Mouse (Mus musculus): ENCODE data around the gene Bpifc. TPM values are rescaled to one million over a fixed set of nuclear protein-coding genes. Genes with fewer than 3 reads are reported as not detected.
"Not testable (repeated sequence)": the region's sequence is repeated elsewhere in the genome, so short reads cannot be mapped to it uniquely, and the experiment has no call there.

Bpifc gene
- polyA plus RNA-seq, 1 experiment from 2014 or later = not detected

GRCm38 (mm10) chr10:86044066-86044465 is 32.4 kb upstream of the Bpifc start:
- Histone ChIP-seq H3K9me3 (replicated peaks; ENCODE audit: control insufficient read depth, low read length, poor library complexity, severe bottlenecking) (no peaks in the 10 kb centered on the region), H3K4me1 (ENCODE audit: control insufficient read depth, insufficient read depth, low read length) (no peaks in the 10 kb centered on the region), H3K4me2 (ENCODE audit: low read length) (no peak overlapping the region), H3K27me3 (ENCODE audit: control insufficient read depth, insufficient read depth, low read depth, low read length) (no peaks in the 10 kb centered on the region), H3K36me3 (ENCODE audit: control insufficient read depth, insufficient read depth, low read length) (no peaks in the 10 kb centered on the region), H3K27ac (ENCODE audit: low read length) (no peak overlapping the region), H3K4me3 (ENCODE audit: low read depth, low read length) (no peak overlapping the region), H3K9ac (ENCODE audit: low read depth, low read length) (no peak overlapping the region)
- 74% methylated on average over 8 of the region's 8 CpGs for WGBS
- no peak for ATAC-seq

DNA sequence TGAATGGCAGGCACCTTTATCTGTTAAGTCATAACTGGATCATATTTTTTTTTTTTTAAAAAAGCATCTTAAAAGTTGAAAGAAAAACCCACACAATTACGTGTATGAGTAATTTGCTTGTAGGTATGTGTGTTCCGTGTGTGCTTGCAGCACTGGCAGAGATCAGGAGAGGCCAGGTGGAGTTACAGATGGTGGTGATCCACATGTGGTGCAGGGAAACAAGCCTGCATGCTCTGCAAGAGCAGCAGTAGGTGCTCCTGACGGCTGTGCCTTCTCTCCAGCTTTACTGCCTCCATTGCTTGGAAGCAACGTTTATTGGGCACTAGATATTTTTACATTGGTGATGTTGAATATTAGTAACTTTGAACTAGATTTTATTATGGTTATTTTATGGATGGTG is 32.0 kb upstream of the Bpifc start:
- H3K27ac ChIP-seq (ENCODE audit: low read length) = no peak overlapping the region
- H3K9me3 ChIP-seq (replicated peaks; ENCODE audit: control insufficient read depth, low read length, poor library complexity, severe bottlenecking) = no peaks in the 10 kb centered on the region
- H3K9ac ChIP-seq (ENCODE audit: low read depth, low read length) = no peak overlapping the region
- 74% methylated on average over 4 of the region's 4 CpGs for WGBS
- no peaks in the 10 kb centered on the region for H3K36me3 ChIP-seq (ENCODE audit: control insufficient read depth, insufficient read depth, low read length)
- no peaks in the 10 kb centered on the region for H3K4me1 ChIP-seq (ENCODE audit: control insufficient read depth, insufficient read depth, low read length)
- no peak overlapping the region for H3K4me3 ChIP-seq (ENCODE audit: low read depth, low read length)
- ATAC-seq = no peak
- H3K27me3 ChIP-seq (ENCODE audit: control insufficient read depth, insufficient read depth, low read depth, low read length) = no peaks in the 10 kb centered on the region
- H3K4me2 ChIP-seq (ENCODE audit: low read length) = no peak overlapping the region

GRCm38 (mm10) chr10:86034007-86034728 is 22.5 kb upstream of the Bpifc start:
- Histone ChIP-seq H3K4me2 (ENCODE audit: low read length) (no peak overlapping the region), H3K4me1 (ENCODE audit: control insufficient read depth, insufficient read depth, low read length) (no peaks in the 10 kb centered on the region), H3K9me3 (replicated peaks; ENCODE audit: control insufficient read depth, low read length, poor library complexity, severe bottlenecking) (no peaks in the 10 kb centered on the region), H3K36me3 (ENCODE audit: control insufficient read depth, insufficient read depth, low read length) (no peaks in the 10 kb centered on the region), H3K9ac (ENCODE audit: low read depth, low read length) (no peak overlapping the region), H3K27ac (ENCODE audit: low read length) (no peak overlapping the region), H3K27me3 (ENCODE audit: control insufficient read depth, insufficient read depth, low read depth, low read length) (no peaks in the 10 kb centered on the region), H3K4me3 (ENCODE audit: low read depth, low read length) (no peak overlapping the region)
- ATAC-seq = no peak
- WGBS = 97% methylated on average over 2 of the region's 2 CpGs

- no peak overlapping the region for H3K9ac ChIP-seq (ENCODE audit: low read depth, low read length)
Observed at GRCm38 (mm10) chr10:86032517-86032916, 20.8 kb upstream of the Bpifc start.

DNA sequence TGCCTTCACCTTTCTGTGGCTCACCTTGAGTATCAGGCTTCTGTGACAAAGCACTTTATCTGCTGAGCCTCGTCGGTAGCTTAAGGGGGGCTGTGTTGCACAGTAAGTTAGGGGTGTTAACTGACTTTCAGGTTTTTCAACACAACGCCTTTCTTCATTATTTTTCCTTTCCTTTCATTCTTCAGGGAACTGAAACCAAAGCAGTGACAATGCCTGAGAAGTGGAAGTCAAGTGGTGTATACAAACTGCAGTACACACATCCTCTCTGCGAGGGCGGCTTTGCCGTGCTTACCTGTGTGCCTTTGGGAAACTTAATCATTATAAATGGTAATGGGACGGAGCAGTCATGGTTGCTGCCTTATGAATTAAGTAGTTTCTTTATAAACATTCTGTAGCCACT is 19.0 kb upstream of the Bpifc start:
- Histone ChIP-seq H3K9ac (ENCODE audit: low read depth, low read length) (no peak overlapping the region), H3K27ac (ENCODE audit: low read length) (no peak overlapping the region), H3K36me3 (ENCODE audit: control insufficient read depth, insufficient read depth, low read length) (no peaks in the 10 kb centered on the region), H3K4me2 (ENCODE audit: low read length) (no peak overlapping the region), H3K4me3 (ENCODE audit: low read depth, low read length) (no peak overlapping the region), H3K27me3 (ENCODE audit: control insufficient read depth, insufficient read depth, low read depth, low read length) (no peaks in the 10 kb centered on the region), H3K9me3 (replicated peaks; ENCODE audit: control insufficient read depth, low read length, poor library complexity, severe bottlenecking) (no peaks in the 10 kb centered on the region), H3K4me1 (ENCODE audit: control insufficient read depth, insufficient read depth, low read length) (no peaks in the 10 kb centered on the region)
- WGBS = 94% methylated on average over 7 of the region's 7 CpGs
- ATAC-seq = no peak

More at GRCm38 (mm10) chr10:86032517-86032916, 20.8 kb upstream of the Bpifc start:
- no peaks in the 10 kb centered on the region for H3K36me3 ChIP-seq (ENCODE audit: control insufficient read depth, insufficient read depth, low read length)
- H3K4me3 ChIP-seq (ENCODE audit: low read depth, low read length) = no peak overlapping the region
- ATAC-seq = no peak; the same call in 1 of the 2 replicates
- H3K27me3 ChIP-seq (ENCODE audit: control insufficient read depth, insufficient read depth, low read depth, low read length) = no peaks in the 10 kb centered on the region
- no peak overlapping the region for H3K4me2 ChIP-seq (ENCODE audit: low read length)
- H3K9me3 ChIP-seq (replicated peaks; ENCODE audit: control insufficient read depth, low read length, poor library complexity, severe bottlenecking) = no peaks in the 10 kb centered on the region
- H3K4me1 ChIP-seq (ENCODE audit: control insufficient read depth, insufficient read depth, low read length) = no peaks in the 10 kb centered on the region
- H3K27ac ChIP-seq (ENCODE audit: low read length) = 0 out of 2 replicates have a peak overlapping the region, but pooled peaks have one; percentile 11
- 78% methylated on average over 3 of the region's 3 CpGs for WGBS

DNA sequence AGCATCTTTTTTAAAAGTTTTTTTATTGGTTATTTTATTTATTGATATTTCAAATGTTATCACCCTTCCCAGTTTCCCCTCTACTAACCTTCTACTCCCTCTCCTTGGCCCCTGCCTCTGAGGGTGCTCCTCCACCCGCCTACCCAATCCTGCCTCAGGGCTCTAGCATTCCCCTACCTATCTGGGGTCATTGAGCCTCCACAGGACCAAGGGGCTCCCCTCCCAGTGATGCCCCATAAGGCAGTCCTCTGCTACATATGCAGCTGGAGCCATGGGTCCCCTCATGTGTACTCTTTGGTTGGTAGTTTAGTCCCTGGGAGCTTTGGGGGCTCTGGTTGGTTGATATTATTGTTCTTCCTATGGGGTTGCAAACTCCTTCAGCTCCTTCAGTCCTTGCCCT is 15.1 kb upstream of the Bpifc start:
- H3K27me3 ChIP-seq (ENCODE audit: control insufficient read depth, insufficient read depth, low read depth, low read length); H3K27ac ChIP-seq (ENCODE audit: low read length); H3K9ac ChIP-seq (ENCODE audit: low read depth, low read length); H3K4me2 ChIP-seq (ENCODE audit: low read length); ATAC-seq; H3K4me3 ChIP-seq (ENCODE audit: low read depth, low read length); H3K4me1 ChIP-seq (ENCODE audit: control insufficient read depth, insufficient read depth, low read length); H3K36me3 ChIP-seq (ENCODE audit: control insufficient read depth, insufficient read depth, low read length); H3K9me3 ChIP-seq (replicated peaks; ENCODE audit: control insufficient read depth, low read length, poor library complexity, severe bottlenecking): not testable (repeated sequence)
- 100% methylated on average over 1 of the region's 1 CpGs for WGBS

DNA sequence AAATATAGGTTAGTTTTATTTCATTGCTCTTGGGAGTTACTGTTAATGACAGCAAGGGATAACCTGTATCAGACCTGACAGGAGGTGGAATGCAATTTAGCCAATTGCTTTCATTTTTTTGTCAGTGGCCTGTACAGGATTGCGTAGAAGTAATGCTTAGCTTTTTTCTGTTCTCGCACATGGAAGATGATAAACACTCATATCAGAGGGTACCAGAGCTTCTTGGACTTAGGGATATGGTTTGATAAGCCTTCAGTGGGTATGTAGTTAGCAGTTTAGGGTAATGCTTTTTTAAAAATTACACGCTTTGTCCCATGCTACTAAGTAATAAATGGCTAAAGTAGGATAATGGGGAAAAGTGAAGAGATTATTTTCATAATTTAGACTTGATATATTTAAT is 14.7 kb upstream of the Bpifc start:
- no peak for ATAC-seq
- Histone ChIP-seq H3K27ac (ENCODE audit: low read length) (no peak overlapping the region), H3K27me3 (ENCODE audit: control insufficient read depth, insufficient read depth, low read depth, low read length) (no peaks in the 10 kb centered on the region), H3K9ac (ENCODE audit: low read depth, low read length) (no peak overlapping the region), H3K4me2 (ENCODE audit: low read length) (no peak overlapping the region), H3K4me1 (ENCODE audit: control insufficient read depth, insufficient read depth, low read length) (peaks cover 10% of the 10 kb centered on the region), H3K4me3 (ENCODE audit: low read depth, low read length) (no peak overlapping the region), H3K36me3 (ENCODE audit: control insufficient read depth, insufficient read depth, low read length) (no peaks in the 10 kb centered on the region), H3K9me3 (replicated peaks; ENCODE audit: control insufficient read depth, low read length, poor library complexity, severe bottlenecking) (no peaks in the 10 kb centered on the region)
- 87% methylated on average over 3 of the region's 3 CpGs for WGBS

- Histone ChIP-seq H3K4me1 (ENCODE audit: control insufficient read depth, insufficient read depth, low read length) (peaks cover 11% of the 10 kb centered on the region), H3K36me3 (ENCODE audit: control insufficient read depth, insufficient read depth, low read length) (no peaks in the 10 kb centered on the region), H3K9me3 (replicated peaks; ENCODE audit: control insufficient read depth, low read length, poor library complexity, severe bottlenecking) (no peaks in the 10 kb centered on the region), H3K27me3 (ENCODE audit: control insufficient read depth, insufficient read depth, low read depth, low read length) (no peaks in the 10 kb centered on the region), H3K9ac (ENCODE audit: low read depth, low read length) (no peak overlapping the region), H3K4me2 (ENCODE audit: low read length) (no peak overlapping the region), H3K27ac (ENCODE audit: low read length) (no peak overlapping the region), H3K4me3 (ENCODE audit: low read depth, low read length) (no peak overlapping the region)
- 94% methylated on average over 2 of the region's 2 CpGs for WGBS
- ATAC-seq = no peak
Observed at GRCm38 (mm10) chr10:86025906-86026305, 14.2 kb upstream of the Bpifc start.

- Histone ChIP-seq H3K27me3 (ENCODE audit: control insufficient read depth, insufficient read depth, low read depth, low read length) (no peaks in the 10 kb centered on the region), H3K4me3 (ENCODE audit: low read depth, low read length) (no peak overlapping the region), H3K27ac (ENCODE audit: low read length) (no peak overlapping the region), H3K4me2 (ENCODE audit: low read length) (no peak overlapping the region; the same call in 1 of the 2 replicates), H3K9ac (ENCODE audit: low read depth, low read length) (no peak overlapping the region), H3K4me1 (ENCODE audit: control insufficient read depth, insufficient read depth, low read length) (peaks cover 11% of the 10 kb centered on the region), H3K9me3 (replicated peaks; ENCODE audit: control insufficient read depth, low read length, poor library complexity, severe bottlenecking) (no peaks in the 10 kb centered on the region), H3K36me3 (ENCODE audit: control insufficient read depth, insufficient read depth, low read length) (no peaks in the 10 kb centered on the region)
- no peak for ATAC-seq
Observed at GRCm38 (mm10) chr10:86023149-86023548, 11.5 kb upstream of the Bpifc start.
